ENCODE assay signal across 26 mouse cellular contexts in the genomic region with DNA sequence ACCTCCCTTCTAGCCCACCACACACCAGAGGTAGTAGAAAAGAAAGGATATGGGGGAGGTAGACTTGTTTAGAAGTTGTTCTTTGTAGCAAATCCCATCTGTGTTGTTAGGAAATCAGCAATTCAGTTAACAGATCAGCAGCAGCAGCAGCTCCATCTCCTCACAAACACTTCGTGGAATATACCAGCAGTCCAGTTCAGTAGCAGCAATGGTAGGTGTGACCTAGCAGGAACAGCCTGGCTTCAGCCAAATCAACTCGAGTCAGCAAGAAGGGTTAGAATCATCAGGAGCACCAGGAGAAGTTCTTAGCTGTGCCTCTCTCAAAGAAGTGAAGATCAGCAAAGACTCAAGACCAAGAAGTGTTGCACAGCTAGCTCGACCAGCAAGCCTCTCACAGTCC. TPM values are rescaled to one million over a fixed set of nuclear protein-coding genes. Genes with fewer than 3 reads are reported as not detected.
DNase-seq lines count a peak whose midpoint lies in the region; ATAC-seq and TF ChIP-seq lines count a peak whose summit lies in the region.
"Had no signal": no experiment of that assay in that cellular context is flagged by ENCODE, and none has a peak within 500 bp of the region (broad histone marks: within the 10 kb centered on the region; RNA-seq: fewer than 3 reads in every experiment).

No protein-coding gene starts in this region.

- WGBS in lung, postnatal 0 days = 45% methylated on average over 3 of the region's 3 CpGs
- WGBS in liver, embryonic 12.5 days (ENCODE audit: insufficient replicate concordance) = 47% methylated on average over 3 of the region's 3 CpGs

- no peak overlapping the region for H3K9ac ChIP-seq in lung, postnatal 0 days (replicated peaks; ENCODE audit: low read depth)
- H3K9ac ChIP-seq in liver, embryonic 12.5 days = no peak overlapping the region
- H3K9ac ChIP-seq: forebrain, embryonic 13.5 days; hindbrain, embryonic 13.5 days had no signal

- intact Hi-C loops in heart, postnatal 25 days (cut with DNase I) = no loop called here

- H3K4me1 ChIP-seq in megakaryocyte, embryonic 14.5 days = peaks cover 59% of the 10 kb centered on the region
- no peaks in the 10 kb centered on the region for H3K4me1 ChIP-seq in lung, postnatal 0 days (ENCODE audit: insufficient read depth, low read depth, low read length)
- no peaks in the 10 kb centered on the region for H3K4me1 ChIP-seq in liver, embryonic 12.5 days
- H3K4me1 ChIP-seq: forebrain, embryonic 10.5 days; forebrain, embryonic 13.5 days; heart, embryonic 10.5 days; hindbrain, embryonic 10.5 days; hindbrain, embryonic 13.5 days had no signal

- H3K27ac ChIP-seq in lung, postnatal 0 days (ENCODE audit: low read length) = no peak overlapping the region
- H3K27ac ChIP-seq in liver, embryonic 12.5 days = no peak overlapping the region
- H3K27ac ChIP-seq: forebrain, embryonic 10.5 days; forebrain, embryonic 13.5 days; heart, adult 2 months; heart, embryonic 10.5 days; hindbrain, embryonic 10.5 days; hindbrain, embryonic 13.5 days had no signal

- TF ChIP-seq EP300 in lung, postnatal 0 days (IDR thresholded peaks at IDR 0.05) = peak; percentile 53

- H3K27me3 ChIP-seq in megakaryocyte, embryonic 14.5 days (replicated peaks) = no peaks in the 10 kb centered on the region
- H3K27me3 ChIP-seq in lung, postnatal 0 days (replicated peaks; ENCODE audit: insufficient read depth, low read length) = no peaks in the 10 kb centered on the region
- no peaks in the 10 kb centered on the region for H3K27me3 ChIP-seq in liver, embryonic 12.5 days (replicated peaks)
- H3K27me3 ChIP-seq: CH12.LX; forebrain, embryonic 13.5 days; hindbrain, embryonic 13.5 days had no signal

- no peak for ATAC-seq in megakaryocyte, adult 5-6 weeks (ENCODE audit: poor library complexity, severe bottlenecking)
- peak; percentile 88 for ATAC-seq in lung, postnatal 0 days
- ATAC-seq in liver, embryonic 12.5 days = no peak
- ATAC-seq: forebrain, embryonic 13.5 days; forebrain, embryonic 16.5 days; Patski had no signal

- H3K9me3 ChIP-seq in megakaryocyte, embryonic 14.5 days = no peaks in the 10 kb centered on the region
- no peaks in the 10 kb centered on the region for H3K9me3 ChIP-seq in lung, postnatal 0 days (ENCODE audit: low read length)
- no peaks in the 10 kb centered on the region for H3K9me3 ChIP-seq in liver, embryonic 12.5 days (replicated peaks)
- H3K9me3 ChIP-seq: forebrain, embryonic 10.5 days; forebrain, embryonic 13.5 days; G1E; heart, embryonic 10.5 days; hindbrain, embryonic 10.5 days; hindbrain, embryonic 13.5 days had no signal

- no peak for TF ChIP-seq CTCF in lung, postnatal 0 days (IDR thresholded peaks at IDR 0.05)

- peak; percentile 87 for DNase-seq in lung, postnatal 0 days (ENCODE audit: low spot score)
- peak; percentile 37 for DNase-seq in lung, postnatal 25 days (ENCODE audit: low spot score)
- no peak for DNase-seq in liver
- DNase-seq in heart, postnatal 25 days (ENCODE audit: low spot score) = no peak
- DNase-seq: adrenal gland, postnatal 10 days; adrenal gland, postnatal 36 days; B cell, adult 2 months; cerebellum, adult 18-20 months; cerebellum, adult 9-10 months; cerebellum, postnatal 14 days; gastrocnemius, postnatal 10 days; gastrocnemius, postnatal 36 days; heart, adult 2 months; heart, postnatal 36 days had no signal

- H3K36me3 ChIP-seq in megakaryocyte, embryonic 14.5 days (replicated peaks; ENCODE audit: low read length) = no peaks in the 10 kb centered on the region
- no peaks in the 10 kb centered on the region for H3K36me3 ChIP-seq in lung, postnatal 0 days (ENCODE audit: insufficient read depth, low read length)
- no peaks in the 10 kb centered on the region for H3K36me3 ChIP-seq in liver, embryonic 12.5 days
- H3K36me3 ChIP-seq: forebrain, embryonic 10.5 days; G1E; heart, embryonic 10.5 days; hindbrain, embryonic 10.5 days; hindbrain, embryonic 13.5 days had no signal

- H3K4me3 ChIP-seq in megakaryocyte, embryonic 14.5 days (replicated peaks) = peak overlapping the region; percentile 31
- no peak overlapping the region for H3K4me3 ChIP-seq in lung, postnatal 0 days (ENCODE audit: low read depth, low read length)
- no peak overlapping the region for H3K4me3 ChIP-seq in liver, embryonic 12.5 days
- H3K4me3 ChIP-seq: forebrain, embryonic 10.5 days; forebrain, embryonic 13.5 days; heart, adult 2 months; heart, embryonic 10.5 days; hindbrain, embryonic 10.5 days; hindbrain, embryonic 13.5 days had no signal

- H3K4me2 ChIP-seq in lung, postnatal 0 days (replicated peaks; ENCODE audit: low read depth, low read length) = no peak overlapping the region
- no peak overlapping the region for H3K4me2 ChIP-seq in liver, embryonic 12.5 days
- H3K4me2 ChIP-seq: forebrain, embryonic 13.5 days; hindbrain, embryonic 13.5 days had no signal

RNA-seq across cellular contexts. Expression of a gene that starts 34.5 kb away (rescaled TPM):
- 1.4 and 6.4 TPM in 2 replicates for polyA plus RNA-seq in megakaryocyte, embryonic 14.5 days (2012; ENCODE audit: insufficient read depth, low replicate concordance)
- 138 and 160 TPM in 2 replicates for total RNA-seq in megakaryocyte, adult 5-6 weeks (2015)
- total RNA-seq in megakaryocyte, adult 5-6 weeks (2017) = 94.6 and 95.0 TPM in 2 replicates
- polyA plus RNA-seq in lung, postnatal 0 days (2015; fragmentation: Nextera tagmentation; extraction: Ambion mirVana) = 82.6 and 84.4 TPM in 2 replicates
- 95.5 and 99.5 TPM in 2 replicates for polyA plus RNA-seq in liver, embryonic 12.5 days (2016; fragmentation: Nextera tagmentation; extraction: Ambion mirVana)
- total RNA-seq in heart, postnatal 25 days (2021) = 10 to 100 TPM; 61.1 to 63.4 TPM

Comparison
In these comparisons a context has a peak if more than half of its experiments do, and no peak if none do; other contexts are left out.
1. DNase-seq: peak in lung, postnatal 0 days (single experiment) and lung, postnatal 25 days (single experiment); none in liver (single experiment) and heart, postnatal 25 days (single experiment).
2. RNA of a gene that starts 34.5 kb away (polyA plus RNA-seq): 95.5 to 99.5 TPM in liver, embryonic 12.5 days and 82.6 to 84.4 TPM in lung, postnatal 0 days; 1.4 to 6.4 TPM in megakaryocyte, embryonic 14.5 days; every median in the first group is over 10 times any median in the second.